Mouse (Mus musculus) adrenal gland, postnatal 36 days (tissue): ENCODE results near the gene Echs1. TPM values are rescaled to one million over a fixed set of nuclear protein-coding genes. Genes with fewer than 3 reads are reported as not detected.
A peak's percentile ranks its signal among the peaks of the same experiment; 100 is the strongest.
"Not testable (repeated sequence)": the region's sequence is repeated elsewhere in the genome, so short reads cannot be mapped to it uniquely, and the experiment has no call there.

Source experiments
- DNase-seq, 2 experiments: peaks; one replicate each; pipeline ENCODE4 v3.0.0; 2021; ENCODE audit warnings: mixed read lengths in 1 of 2
- long read RNA-seq, 2 experiments: library from polyadenylated mRNA; stranded (forward); transcript quantifications; one replicate each; pipeline ENCODE4 v2.0.0; 2021; ENCODE audit warnings: borderline sequencing depth in 2 of 2
- total RNA-seq, 2 experiments: library from RNA; stranded (reverse); gene quantifications; 2 replicates each; pipeline ENCODE4 v1.2.3; 2021

Gene Echs1
- total RNA-seq: 100 to 1,000 TPM; 356 to 530 TPM
- long read RNA-seq, experiment 1, transcript Echs1-201 (8 exons, 1,557 nt): major isoform, 856 of 918 reads
- long read RNA-seq, experiment 1, partial matches to known transcripts: 19 of 918 reads
- long read RNA-seq, experiment 1, other reads (novel, unspliced or antisense): 43 of 918 reads
- long read RNA-seq, experiment 2, transcript Echs1-201 (8 exons, 1,557 nt): major isoform, 226 of 240 reads
- long read RNA-seq, experiment 2, partial matches to known transcripts: 10 of 240 reads
- long read RNA-seq, experiment 2, other reads (novel, unspliced or antisense): 3 of 240 reads

DNA sequence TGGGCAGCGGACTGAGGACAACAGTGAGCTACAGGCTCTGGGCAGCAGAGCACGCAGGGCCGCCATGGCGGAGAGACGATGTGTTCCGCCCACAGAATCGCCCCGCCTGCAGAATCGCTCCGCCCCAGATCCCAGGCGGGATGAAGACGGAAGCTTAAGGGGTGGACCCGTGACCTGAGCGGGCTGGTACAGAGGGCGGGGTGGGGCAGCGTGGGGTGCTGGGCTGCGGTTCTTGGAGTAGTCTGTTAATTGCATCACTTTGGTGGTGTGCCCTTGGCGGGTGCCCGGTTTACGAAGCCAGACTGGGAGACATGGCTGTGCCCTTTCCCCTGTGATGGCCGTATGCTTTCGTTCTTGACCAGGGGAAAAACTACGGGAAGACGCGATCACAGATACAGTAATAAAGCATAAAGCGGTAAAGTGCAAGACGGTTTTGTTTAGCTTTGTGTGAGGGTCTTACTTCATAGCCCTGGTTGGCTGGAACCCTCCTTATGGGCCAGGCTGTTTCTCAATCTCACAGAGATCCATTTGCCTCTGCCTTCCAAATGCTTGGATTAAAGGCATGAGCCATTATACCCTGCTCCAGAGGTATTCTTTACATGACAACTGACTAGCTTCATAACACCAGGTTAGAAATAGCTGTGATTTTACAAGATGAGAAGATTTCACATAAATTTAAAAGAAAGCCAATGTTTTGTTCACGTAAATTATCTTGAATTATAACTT lies at the start of gene Echs1:
Gene Echs1, minus strand, starts transcription at position 148 of the 726 bp plus-strand sequence.
- DNase-seq: peak; percentile 95 to 96

DNA sequence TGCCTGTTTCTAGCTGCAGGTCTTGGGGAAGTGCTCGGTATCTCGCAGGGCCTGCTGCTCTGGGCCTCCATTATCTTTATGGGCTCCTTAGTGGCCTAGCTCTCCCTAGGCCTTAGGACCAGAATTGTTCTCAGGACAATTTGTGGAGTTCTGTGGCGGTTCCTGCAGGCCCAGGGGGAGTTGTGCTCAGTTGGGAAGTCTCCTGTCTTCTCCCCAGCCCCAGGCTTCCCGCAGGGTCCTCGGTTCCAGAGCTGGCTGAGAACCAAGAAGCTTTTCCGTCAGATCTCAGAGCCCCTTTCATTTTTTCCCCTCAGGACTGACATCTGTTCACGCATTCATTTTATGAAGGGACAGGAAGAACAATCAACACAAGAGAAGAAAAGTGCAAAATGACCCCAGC lies 48.4 kb upstream of the Echs1 start, which contains the start of gene Olfr522:
Gene Olfr522, minus strand, starts transcription at position 101 of the 400 bp plus-strand sequence.
- DNase-seq: no peak

DNA sequence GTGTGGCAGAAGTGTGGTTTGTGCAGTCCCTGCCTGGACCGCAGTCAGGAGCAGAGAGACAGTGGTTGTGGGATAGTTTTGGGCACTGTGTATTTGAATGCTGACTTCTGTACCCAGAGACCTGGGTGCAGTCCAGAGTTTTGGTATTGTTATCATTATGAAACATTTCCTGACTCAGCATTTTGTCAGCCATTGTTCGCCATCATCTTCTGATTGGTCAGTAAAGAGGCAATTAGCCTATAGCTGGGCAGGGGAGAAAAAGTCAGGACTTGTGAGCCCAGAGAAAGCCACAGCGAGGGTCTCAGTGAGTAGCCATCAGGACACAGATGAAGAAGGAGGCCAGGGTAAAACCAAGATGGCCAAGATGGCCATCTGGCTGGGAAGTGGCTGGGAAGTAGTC lies 44.1 kb upstream of the Echs1 start:
- no peak for DNase-seq

DNA sequence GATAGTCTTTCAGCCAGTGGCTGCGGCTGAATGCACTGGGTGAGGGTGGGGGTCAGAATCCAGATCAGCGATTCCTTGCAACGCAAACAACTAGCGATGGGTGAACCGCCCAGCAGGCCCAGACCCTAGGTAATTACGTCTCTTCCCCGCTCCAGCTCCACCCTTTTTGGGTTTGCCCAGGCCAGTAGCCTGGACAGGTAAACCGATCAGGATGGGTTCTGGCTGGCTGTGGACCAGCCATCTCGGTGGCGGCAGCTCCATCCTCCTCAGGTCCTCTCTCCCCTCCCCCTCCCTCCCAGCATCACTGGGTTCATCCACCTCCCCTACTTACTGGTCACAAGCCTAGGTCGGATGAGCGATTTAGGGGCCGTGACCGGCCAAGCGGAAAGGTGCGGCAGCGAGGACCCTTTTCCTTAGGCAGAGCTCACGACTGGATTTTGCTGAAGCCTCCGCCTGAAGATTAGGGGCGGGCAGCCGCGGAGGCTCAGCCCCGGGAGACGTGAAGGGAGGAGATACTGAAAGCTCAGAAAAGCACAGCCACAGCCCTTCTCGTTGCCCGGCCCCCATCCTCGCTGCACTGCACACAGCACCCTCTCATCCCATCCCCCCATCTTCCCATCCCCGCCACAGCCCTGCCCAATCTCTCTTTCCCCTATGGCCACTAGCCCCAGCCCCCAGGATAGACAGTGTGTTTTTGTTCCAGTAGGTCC lies 38.1 kb upstream of the Echs1 start, which contains the start of gene Sprn:
Gene Sprn, minus strand, starts transcription at position 660 of the 710 bp plus-strand sequence.
- DNase-seq: no peak

DNA sequence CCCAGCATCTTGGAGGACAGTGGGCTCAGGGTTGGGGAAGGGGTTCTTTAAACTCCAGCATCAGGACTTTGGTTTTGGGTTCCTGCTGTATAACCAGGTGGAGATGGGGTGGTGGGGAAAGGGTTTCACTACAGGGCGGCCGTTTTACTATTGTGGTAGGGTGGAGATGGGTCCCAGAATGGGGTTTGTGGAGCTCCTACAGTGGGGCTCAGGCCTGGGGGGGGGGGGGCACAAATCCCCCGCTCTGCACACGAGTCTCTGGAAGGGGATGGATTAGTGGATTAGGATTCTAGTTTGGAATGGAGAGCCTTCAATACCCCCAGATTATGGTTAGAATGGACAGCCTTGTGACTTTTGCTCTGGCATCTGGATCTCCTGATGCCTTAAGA lies 37.5 kb upstream of the Echs1 start:
- DNase-seq: no peak

DNA sequence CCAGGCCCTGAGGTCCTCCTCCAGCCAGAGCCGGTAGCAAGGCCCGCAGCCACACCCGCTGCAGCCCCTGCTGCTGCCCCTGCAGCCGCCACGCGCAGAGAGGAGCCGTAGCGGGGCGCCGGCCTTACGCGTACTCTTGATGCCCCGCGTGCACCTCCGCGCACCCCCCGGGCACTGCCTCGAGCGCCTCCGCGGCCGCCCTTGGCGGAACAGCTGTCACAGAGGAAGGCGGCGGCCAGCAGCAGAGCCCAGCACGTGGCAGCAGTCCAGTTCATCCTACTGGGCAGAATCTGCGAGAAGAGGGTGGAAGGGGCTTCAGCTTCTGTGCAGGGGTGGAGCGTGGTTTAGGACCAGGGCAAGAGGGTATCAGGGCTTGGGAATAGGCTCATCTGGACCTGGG lies 37.1 kb upstream of the Echs1 start:
- DNase-seq: peak; percentile 51 to 55

DNA sequence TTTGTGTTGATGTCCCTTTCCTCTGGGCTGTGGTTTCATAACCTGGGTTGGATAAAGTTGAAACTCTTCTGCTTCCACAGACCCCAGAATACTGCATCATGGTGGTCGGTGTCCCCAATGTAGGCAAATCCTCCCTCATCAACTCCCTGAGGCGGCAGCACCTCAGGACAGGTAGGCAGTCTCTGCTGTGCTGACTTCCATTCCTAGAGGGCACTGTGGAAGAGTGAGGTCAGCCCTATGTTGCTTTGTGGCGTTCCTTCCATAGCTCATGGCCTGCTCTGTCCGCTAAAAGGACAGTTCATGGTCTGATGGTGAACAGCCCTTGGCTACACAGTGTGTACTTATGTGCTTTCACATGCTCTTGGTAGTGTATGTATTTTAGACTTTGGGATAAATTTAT lies 28.3 kb upstream of the Echs1 start:
- DNase-seq: no peak

DNA sequence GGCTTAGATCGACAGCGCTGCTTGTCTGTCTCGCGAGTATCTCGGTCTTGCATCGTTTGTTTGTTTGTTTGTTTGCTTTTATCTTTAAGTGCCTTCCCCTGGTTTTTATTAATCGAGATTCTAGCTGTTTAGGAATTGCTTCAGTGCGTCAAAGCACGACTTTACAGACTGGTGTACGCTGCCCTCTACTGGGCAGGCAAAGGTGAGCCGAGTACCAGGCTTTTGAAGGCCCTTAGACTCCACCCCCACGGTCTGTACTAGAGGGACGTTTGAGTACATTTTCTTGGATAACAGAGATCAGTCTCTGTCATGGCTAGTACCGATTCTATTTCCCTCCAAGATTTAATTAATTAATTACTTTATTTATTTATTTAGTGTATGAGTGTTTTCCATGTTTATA lies 25.1 kb upstream of the Echs1 start:
- peak; percentile 75 to 84 for DNase-seq

DNA sequence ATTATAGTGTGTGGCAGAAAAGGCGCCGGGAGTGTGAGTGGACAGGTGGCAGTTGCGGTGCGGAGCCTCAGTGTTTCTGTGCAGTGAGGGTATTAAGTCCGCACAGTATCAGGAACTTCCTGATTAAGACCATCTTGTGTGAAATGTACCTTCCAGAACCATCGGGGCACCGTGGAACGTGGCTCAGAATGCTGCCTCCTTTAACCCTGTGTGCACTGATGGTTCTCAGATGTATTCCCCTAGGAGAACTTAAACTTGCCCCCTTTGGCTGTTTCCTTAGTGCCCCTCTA lies 21.7 kb upstream of the Echs1 start:
- no peak for DNase-seq

DNA sequence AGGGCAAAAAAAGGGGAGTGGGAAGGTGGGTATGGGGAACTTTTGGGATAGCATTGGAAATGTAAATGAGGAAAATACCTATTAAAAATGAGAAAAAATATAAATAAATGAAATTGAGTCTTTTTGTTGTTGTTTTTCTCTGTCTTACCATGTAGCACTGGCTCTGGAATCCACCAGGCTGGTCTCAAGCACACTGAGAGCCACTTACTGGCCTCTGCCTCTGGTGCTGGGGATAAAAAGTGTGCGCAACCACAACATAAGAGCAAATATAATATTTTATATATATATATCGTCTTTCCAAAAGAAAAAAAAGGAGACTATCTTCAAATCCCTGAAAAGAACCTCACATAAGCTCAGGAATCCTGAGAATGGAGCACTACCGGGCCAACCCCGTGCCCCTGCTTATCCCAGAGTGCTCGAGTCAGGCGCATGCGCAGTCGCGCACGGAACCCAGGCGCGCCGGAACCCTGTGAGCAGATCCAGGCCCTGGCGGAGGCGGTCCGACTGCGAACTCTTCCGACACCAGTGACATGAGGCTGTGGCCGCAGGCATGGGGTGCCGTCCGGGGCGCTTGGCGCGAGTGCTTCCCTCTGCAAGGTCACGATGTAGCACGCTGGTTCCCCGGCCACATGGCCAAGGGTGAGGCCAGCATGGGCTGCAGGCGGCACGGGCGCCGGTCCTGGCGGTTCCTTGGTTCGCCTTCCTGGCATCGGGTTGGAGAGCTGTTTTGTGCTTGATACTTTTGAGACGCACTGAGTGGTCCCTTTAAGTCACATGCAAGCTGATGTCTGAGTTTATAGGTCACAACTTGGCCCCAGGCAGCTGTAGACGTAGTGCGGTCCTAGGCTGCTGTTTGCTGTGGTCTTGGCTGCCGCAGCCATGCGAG lies 21.1 kb upstream of the Echs1 start, which contains the start of gene Mtg1:
Gene Mtg1, plus strand, starts transcription at position 430 of the 886 bp plus-strand sequence.
- peak; percentile 96 to 97 for DNase-seq

DNA sequence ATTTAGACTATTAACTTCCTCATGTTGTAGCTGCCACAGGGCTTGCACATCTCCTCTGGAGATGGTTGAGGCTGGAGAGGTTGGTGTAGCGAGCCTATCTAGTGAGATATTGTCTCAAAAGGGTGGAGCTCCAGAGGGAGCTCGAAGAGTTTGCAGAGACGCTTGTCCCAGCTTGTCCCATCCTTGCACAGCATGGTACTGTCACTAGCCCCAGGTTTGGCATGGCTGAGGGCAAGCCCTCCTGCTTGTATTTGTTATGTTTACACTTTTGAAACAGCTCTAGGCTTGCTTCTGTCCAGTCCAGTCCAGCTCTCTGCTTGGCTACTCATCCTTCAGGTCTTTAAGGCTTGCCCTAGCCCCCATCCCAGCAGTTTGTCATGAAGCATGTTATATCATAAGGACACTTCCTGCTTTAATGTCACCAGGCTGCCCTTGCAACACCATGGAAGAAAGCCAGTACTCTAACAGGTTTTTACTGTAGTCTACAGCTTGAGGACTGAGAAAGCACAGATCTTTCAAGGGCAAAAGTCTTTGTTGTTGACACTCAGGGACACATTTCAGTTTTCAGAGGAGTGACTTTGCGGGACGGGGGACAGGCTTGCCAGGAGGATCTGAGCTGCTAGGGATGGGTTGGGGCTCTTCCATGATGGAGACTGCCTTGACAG lies 19.0 kb upstream of the Echs1 start:
- peak; percentile 37 to 44 for DNase-seq

DNA sequence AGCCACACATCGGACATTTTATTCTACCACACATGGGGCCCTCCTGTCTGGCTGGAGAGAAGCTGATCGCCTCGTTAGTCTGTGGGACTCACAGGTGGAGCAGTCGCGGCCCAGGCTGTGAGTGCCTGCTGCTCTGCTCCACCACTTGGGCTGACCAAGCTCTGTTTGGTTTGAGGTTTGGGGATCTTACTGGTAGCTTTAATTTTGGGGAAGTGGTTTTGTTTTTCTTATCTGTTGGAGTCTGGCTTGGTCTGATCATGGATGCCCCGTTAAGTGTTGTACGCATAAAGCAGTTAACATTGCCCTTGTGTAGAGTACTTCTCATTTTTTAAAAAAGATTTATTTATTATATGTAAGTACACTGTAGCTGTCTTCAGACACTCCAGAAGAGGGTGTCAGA lies 17.8 kb upstream of the Echs1 start:
- not testable (repeated sequence) for DNase-seq

DNA sequence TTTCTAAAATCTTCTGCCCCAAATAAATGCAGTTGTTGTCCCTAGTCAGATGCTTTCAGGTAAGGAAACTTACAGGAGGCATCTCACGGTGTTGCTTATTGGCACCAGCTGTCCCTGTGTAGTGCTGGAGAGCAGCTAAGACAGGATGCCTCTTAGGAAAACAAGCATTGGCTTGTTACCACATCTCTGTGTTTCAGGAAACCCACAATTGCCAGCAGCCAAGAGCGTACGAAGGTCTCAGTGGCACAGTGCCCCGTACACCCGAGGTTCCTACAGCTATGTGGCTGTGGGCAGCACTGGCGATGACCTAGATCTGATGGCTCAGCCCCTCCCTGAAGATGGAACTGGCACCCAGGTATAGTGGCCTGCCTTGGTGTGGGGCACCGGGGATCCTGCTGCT lies 15.9 kb upstream of the Echs1 start:
- not testable (repeated sequence) for DNase-seq

DNA sequence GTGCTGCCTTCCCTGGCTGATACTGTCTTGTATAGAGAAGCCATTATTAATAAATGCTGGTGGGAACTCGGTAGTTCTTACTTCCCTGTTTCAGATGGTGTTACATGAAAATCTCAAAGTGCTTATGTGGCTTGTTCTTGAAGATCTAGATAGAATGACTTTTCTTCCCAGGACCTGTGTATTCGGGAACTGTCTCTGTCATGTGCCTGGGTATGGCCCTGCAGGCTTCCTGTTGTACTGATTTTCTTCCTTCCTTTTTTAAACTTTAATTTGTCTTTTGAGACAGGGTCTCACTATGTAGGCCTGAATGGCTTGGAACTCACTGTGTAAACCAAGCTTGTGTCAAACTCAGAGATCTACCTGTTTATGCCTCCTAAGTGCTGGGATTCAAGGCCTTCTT lies 11.6 kb upstream of the Echs1 start:
- DNase-seq: no peak

DNA sequence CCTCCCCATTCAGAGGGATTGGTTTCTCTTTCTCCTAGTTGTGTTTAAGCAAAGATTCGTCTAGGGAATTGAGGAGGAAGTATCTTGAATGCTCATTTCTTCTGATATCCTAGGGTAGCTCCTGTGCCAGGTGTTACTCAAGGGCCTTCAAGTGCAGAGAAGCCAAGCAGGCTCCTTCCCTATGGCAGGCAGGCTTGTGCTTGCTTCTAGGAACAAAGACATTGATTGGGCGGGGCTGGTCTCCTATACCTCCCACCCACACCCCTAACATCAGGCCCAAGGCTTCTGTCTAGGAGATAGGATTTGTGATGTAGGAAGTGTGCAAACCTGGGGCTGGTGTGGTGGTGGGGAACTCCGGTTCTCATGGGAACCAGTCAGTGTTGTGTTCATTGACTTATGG lies 10.7 kb upstream of the Echs1 start:
- DNase-seq: no peak

DNA sequence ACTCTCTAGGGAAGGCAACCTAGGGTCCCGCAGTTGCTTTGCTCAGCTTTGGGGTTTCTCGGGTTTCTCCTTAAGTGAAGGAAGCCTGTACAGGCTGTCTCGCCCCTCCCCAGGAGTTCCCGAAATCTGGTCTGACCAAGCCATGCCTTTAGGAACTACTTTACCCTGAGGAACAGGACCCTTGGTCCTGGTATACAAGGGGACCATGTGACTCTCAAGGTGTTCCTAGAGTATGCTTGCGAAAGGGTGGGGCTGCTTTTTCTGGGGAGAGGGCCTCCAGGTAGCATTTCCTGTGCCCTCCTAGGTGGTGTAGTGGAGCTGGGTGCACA lies 9.7 kb upstream of the Echs1 start:
- DNase-seq: no peak

DNA sequence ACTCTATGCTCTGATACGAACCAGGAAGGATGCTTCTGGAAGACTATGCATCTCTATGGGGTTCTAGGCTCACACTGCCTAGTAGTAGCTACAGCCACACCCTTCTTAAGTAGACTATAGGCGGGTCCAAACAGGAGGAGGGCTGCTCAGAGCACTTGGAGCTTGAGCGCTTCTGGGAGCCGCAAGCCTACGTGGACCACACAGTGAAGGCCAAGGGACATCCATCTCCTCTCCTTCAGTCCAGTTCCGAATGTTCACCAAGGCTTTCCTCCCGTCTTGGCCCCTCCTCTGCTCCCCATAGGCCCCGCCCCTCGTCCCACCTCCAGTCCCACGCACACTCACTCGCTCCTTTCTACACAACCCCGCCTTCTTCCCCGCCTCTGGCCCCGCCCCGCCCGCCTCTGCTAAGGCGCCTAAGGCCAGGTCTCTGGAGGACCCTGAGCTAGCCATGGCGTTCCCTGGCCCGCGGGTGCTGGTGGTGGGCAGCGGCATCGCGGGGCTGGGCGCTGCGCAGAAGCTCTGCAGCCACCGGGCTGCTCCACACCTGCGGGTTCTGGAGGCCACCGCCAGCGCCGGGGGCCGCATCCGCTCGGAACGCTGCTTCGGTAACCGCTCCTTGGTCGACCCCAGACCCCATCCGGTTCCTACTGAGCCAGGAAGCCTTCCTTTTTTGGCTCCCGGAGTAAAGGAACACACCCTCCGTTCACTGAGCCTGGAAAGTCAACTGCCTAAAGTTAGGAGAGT lies 9.2 kb upstream of the Echs1 start:
- peak; percentile 95 to 98 for DNase-seq

DNA sequence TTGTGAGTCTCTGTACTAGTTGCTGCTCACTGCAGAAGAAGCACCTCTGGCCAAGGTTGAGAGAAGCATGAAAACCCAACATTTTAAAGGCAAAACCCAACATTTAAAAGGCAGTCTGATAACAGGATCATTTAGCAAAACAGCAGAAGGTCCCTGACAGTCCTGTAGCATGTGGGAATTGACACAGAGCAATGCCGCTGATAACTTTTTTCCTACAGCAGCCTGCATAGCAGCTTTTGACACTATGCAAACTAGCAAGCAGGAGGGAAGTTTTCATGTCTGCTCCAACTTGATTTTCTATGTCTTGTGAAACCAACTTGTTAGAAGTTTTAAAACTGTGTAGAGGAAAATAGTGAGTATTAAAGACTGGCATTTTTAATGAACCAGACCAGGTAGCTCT lies 8.1 kb upstream of the Echs1 start:
- no peak for DNase-seq

DNA sequence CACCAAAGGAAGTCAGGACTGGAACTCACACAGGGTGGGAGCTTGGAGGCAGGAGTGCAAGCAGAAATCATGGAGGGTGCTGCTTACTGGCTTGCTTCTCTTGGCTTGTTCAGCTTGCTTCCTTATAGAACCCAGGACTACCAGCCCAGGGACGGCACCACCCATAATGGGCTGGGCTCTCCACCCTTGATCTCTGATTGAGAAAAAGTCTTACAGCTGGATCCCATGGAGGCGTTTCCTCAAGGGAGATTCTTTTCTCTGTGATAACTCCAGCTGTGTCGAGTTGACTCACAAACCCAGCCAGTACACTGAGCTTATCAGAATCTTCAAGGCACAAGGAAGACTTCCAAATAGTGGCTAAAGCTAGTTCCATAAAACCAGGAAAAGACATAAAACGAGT lies 6.5 kb upstream of the Echs1 start:
- no peak for DNase-seq

DNA sequence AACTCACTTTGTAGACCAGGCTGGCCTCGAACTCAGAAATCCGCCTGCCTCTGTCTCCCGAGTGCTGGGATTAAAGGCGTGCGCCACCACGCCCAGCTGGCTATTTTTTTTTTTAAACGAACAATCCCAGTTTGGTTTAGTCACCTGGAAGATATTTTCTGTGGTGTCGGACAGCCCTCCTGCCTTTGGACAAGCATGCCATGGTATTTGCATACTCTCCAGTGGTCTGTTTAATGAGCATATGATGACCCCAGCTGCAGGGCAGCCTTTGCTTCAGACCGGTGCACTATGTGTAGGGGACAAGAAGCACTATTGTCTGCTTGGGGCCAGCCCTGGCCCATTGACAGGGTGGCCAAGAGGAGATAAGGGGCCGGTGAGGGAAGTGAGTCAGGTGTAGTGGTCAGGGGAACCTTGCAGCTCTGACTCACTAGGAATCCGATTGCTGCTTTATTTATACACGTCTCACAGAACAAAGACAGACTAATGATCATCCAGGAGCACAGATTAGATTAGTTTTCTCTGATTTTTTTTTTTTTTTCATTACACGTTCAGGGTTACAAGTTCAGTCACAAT lies 5.1 kb upstream of the Echs1 start:
- no peak for DNase-seq

DNA sequence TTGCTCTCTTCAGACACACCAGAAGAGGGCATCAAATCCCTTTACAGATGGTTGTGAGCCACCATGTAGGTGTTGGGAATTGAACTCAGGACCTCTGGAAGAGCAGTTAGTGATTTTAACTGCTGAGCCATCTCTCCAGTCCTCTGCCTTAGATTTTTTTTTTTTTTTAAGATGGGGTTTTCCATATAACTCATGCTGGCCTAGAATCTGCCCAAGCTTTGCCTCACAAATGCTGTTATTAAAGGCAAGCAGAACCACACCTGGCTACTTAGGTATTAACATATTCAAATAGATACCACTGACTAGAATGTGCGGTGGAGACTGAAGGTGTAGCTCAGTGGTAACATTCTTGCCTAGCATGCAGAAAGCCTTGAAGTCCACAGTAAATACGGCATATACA lies 4.2 kb upstream of the Echs1 start:
- no peak for DNase-seq
